Mouse (Mus musculus): ENCODE measurements around the gene Atp5g1.

Gene Atp5g1

GRCm38 (mm10) chr11:96028130-96028529, 47.3 kb downstream of the Atp5g1 start:
- DNase-seq (ENCODE audit: low spot score in 2 of 2): no peak

GRCm38 (mm10) chr11:96020622-96021021, 54.8 kb downstream of the Atp5g1 start:
- no peak for DNase-seq (ENCODE audit: low spot score in 2 of 2)
